Mouse (Mus musculus): ENCODE measurements at regions not wholly inside any gene's neighbourhood (a gene's known extent, or its start where the extent isn't known, plus 50 kb on each side); places are given as distances from the start of the nearest gene placed in this dataset.

GRCm38 (mm10) chr6:49893113-49893512, 70.6 kb downstream of the Npy start:
- no peak for DNase-seq

- DNase-seq = no peak
Observed at GRCm38 (mm10) chr6:49899146-49899545, 76.6 kb downstream of the Npy start.

GRCm38 (mm10) chr6:49901512-49901911, 79.0 kb downstream of the Npy start:
- no peak for DNase-seq

GRCm38 (mm10) chr6:49904001-49904400, 81.5 kb downstream of the Npy start:
- peak; percentile 13 for DNase-seq

GRCm38 (mm10) chr6:49906456-49906855, 83.9 kb downstream of the Npy start:
- DNase-seq = no peak

- DNase-seq = peak; percentile 39
Observed at GRCm38 (mm10) chr6:49919089-49919812, 96.7 kb downstream of the Npy start.

GRCm38 (mm10) chr6:49919813-49920170, 97.3 kb downstream of the Npy start:
- DNase-seq = no peak

- DNase-seq = no peak
Observed at GRCm38 (mm10) chr6:49924296-49924695, 101.8 kb downstream of the Npy start.

- DNase-seq = no peak
Observed at GRCm38 (mm10) chr6:49928075-49928474, 105.6 kb downstream of the Npy start.

- peak; percentile 26 for DNase-seq
Observed at GRCm38 (mm10) chr6:49930104-49930503, 107.6 kb downstream of the Npy start.

- DNase-seq = no peak
Observed at GRCm38 (mm10) chr6:49943087-49943486, 120.6 kb downstream of the Npy start.

- DNase-seq = no peak
Observed at GRCm38 (mm10) chr6:49958891-49959290, 136.4 kb downstream of the Npy start.

GRCm38 (mm10) chr6:49961166-49961565, 138.7 kb downstream of the Npy start:
- no peak for DNase-seq

GRCm38 (mm10) chr6:49965944-49966545, 143.5 kb downstream of the Npy start:
- DNase-seq = peak; percentile 80

GRCm38 (mm10) chr6:49966555-49966954, 143.5 kb upstream of the Mpp6 start:
- no peak for DNase-seq

- DNase-seq = no peak
Observed at GRCm38 (mm10) chr6:49973258-49973865, 136.7 kb upstream of the Mpp6 start.

GRCm38 (mm10) chr6:49977783-49978182, 132.3 kb upstream of the Mpp6 start:
- peak; percentile 36 for DNase-seq

- DNase-seq = no peak
Observed at GRCm38 (mm10) chr6:49983740-49984139, 126.3 kb upstream of the Mpp6 start.

- DNase-seq = peak; percentile 52
Observed at GRCm38 (mm10) chr6:49985127-49985526, 124.9 kb upstream of the Mpp6 start.

- DNase-seq = no peak
Observed at GRCm38 (mm10) chr6:49987141-49987540, 122.9 kb upstream of the Mpp6 start.

GRCm38 (mm10) chr6:49987541-49988210, 122.4 kb upstream of the Mpp6 start:
- DNase-seq = no peak

- DNase-seq = no peak
Observed at GRCm38 (mm10) chr6:49989585-49990521, 120.2 kb upstream of the Mpp6 start.

GRCm38 (mm10) chr6:49990522-49990858, 119.6 kb upstream of the Mpp6 start:
- DNase-seq = peak; percentile 13
